Comparison of ENCODE assay signal across 17 mouse cellular contexts in the genomic region with DNA sequence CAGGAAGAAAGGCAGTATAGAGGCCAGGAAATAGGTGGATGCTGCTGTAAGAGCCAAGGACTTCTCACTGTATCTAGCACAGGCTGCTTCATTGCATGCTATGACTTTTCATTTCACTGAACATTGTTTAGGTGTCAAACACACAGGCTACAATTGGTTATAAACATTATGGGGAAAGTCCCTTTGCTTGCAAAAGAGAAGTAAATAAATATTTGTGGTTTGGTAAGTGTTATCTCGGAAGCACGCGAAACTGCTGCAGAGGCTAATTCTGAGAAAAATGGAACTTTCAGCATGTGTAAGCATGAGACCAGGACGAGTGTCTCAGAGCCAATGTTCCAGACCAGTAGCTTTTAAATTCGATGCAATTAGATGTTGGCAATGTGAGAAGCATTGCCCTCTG. TPM values are rescaled to one million over a fixed set of nuclear protein-coding genes. Genes with fewer than 3 reads are reported as not detected.
DNase-seq lines count a peak whose midpoint lies in the region; ATAC-seq lines count a peak whose summit lies in the region.
"Had no signal": no experiment of that assay in that cellular context is flagged by ENCODE, and none has a peak within 500 bp of the region (broad histone marks: within the 10 kb centered on the region; RNA-seq: fewer than 3 reads in every experiment).

No protein-coding gene starts in this region.

- no peaks in the 10 kb centered on the region for H3K9me3 ChIP-seq in heart, embryonic 10.5 days
- no peaks in the 10 kb centered on the region for H3K9me3 ChIP-seq in hindbrain, embryonic 12.5 days (replicated peaks)
- no peaks in the 10 kb centered on the region for H3K9me3 ChIP-seq in forebrain, embryonic 10.5 days
- H3K9me3 ChIP-seq: heart, embryonic 13.5 days; hindbrain, embryonic 13.5 days; lung, embryonic 15.5 days had no signal

- H3K4me2 ChIP-seq in hindbrain, embryonic 12.5 days (replicated peaks) = no peak overlapping the region
- H3K4me2 ChIP-seq: heart, embryonic 13.5 days; hindbrain, embryonic 13.5 days; lung, embryonic 15.5 days had no signal

- H3K27me3 ChIP-seq in heart, embryonic 10.5 days (ENCODE audit: insufficient read depth, poor library complexity, severe bottlenecking) = no peaks in the 10 kb centered on the region
- no peaks in the 10 kb centered on the region for H3K27me3 ChIP-seq in hindbrain, embryonic 12.5 days
- H3K27me3 ChIP-seq in forebrain, embryonic 10.5 days (ENCODE audit: poor library complexity, severe bottlenecking) = no peaks in the 10 kb centered on the region
- H3K27me3 ChIP-seq: heart, embryonic 13.5 days; hindbrain, embryonic 13.5 days; lung, embryonic 15.5 days had no signal

- H3K9ac ChIP-seq in hindbrain, embryonic 12.5 days = no peak overlapping the region
- H3K9ac ChIP-seq: forebrain, postnatal 0 days; heart, embryonic 13.5 days; hindbrain, embryonic 13.5 days; lung, embryonic 15.5 days had no signal

- intact Hi-C loops in heart, postnatal 10 days (cut with DNase I) = no loop called here

- no peaks in the 10 kb centered on the region for H3K4me1 ChIP-seq in heart, embryonic 10.5 days
- H3K4me1 ChIP-seq in hindbrain, embryonic 12.5 days = no peaks in the 10 kb centered on the region
- no peaks in the 10 kb centered on the region for H3K4me1 ChIP-seq in forebrain, embryonic 10.5 days
- H3K4me1 ChIP-seq: hindbrain, embryonic 13.5 days had no signal

- 81% methylated on average over 5 of the region's 5 CpGs for WGBS in heart, embryonic 10.5 days
- WGBS in hindbrain, embryonic 12.5 days = 90% methylated on average over 5 of the region's 5 CpGs
- 87% methylated on average over 5 of the region's 5 CpGs for WGBS in forebrain, embryonic 10.5 days

- H3K4me3 ChIP-seq in heart, embryonic 10.5 days = no peak overlapping the region
- no peak overlapping the region for H3K4me3 ChIP-seq in hindbrain, embryonic 12.5 days
- no peak overlapping the region for H3K4me3 ChIP-seq in forebrain, embryonic 10.5 days
- H3K4me3 ChIP-seq: heart, embryonic 13.5 days; hindbrain, embryonic 13.5 days; lung, embryonic 15.5 days had no signal

- H3K27ac ChIP-seq in heart, embryonic 10.5 days = no peak overlapping the region
- H3K27ac ChIP-seq in hindbrain, embryonic 12.5 days = no peak overlapping the region
- H3K27ac ChIP-seq in forebrain, embryonic 10.5 days = no peak overlapping the region
- H3K27ac ChIP-seq: heart, embryonic 13.5 days; hindbrain, embryonic 13.5 days; lung, embryonic 15.5 days had no signal

- ATAC-seq in CD4-positive, CD25-positive, alpha-beta regulatory T cell, adult 4 months = peak; percentile 91
- ATAC-seq in monocyte, adult 5-6 weeks (replicated peaks; ENCODE audit: insufficient number of reproducible peaks, low FRiP score, low TSS enrichment, poor library complexity, severe bottlenecking) = peak; percentile 53
- ATAC-seq in hindbrain, embryonic 12.5 days (ENCODE audit: low FRiP score) = no peak
- ATAC-seq: forebrain, postnatal 0 days had no signal

- peak; percentile 7 for DNase-seq in heart, embryonic 10.5 days (ENCODE audit: low spot score)
- no peak for DNase-seq in heart, postnatal 10 days
- DNase-seq in c-Kit-positive CD71-negative TER-119-negative erythroid progenitor cells, embryonic 14.5 days (ENCODE audit: low read depth) = peak; percentile 16
- no peak for DNase-seq in adrenal gland, adult 8-10 months
- DNase-seq in forebrain, embryonic 10.5 days (ENCODE audit: extremely low spot score, low spot score) = no peak
- DNase-seq: adrenal gland, adult 2 months; cerebellum, postnatal 36 days; forebrain, postnatal 0 days; gastrocnemius, postnatal 14 days; kidney, adult 8-10 months; right cerebral cortex, postnatal 25 days had no signal

- no peaks in the 10 kb centered on the region for H3K36me3 ChIP-seq in heart, embryonic 10.5 days
- H3K36me3 ChIP-seq in hindbrain, embryonic 12.5 days = no peaks in the 10 kb centered on the region
- no peaks in the 10 kb centered on the region for H3K36me3 ChIP-seq in forebrain, embryonic 10.5 days (replicated peaks)
- H3K36me3 ChIP-seq: heart, embryonic 13.5 days; hindbrain, embryonic 13.5 days; lung, embryonic 15.5 days had no signal

RNA-seq across cellular contexts. Expression of a gene that starts 6.0 kb away (rescaled TPM):
- 169 and 198 TPM in 2 replicates for polyA plus RNA-seq in heart, embryonic 10.5 days (2016; fragmentation: Nextera tagmentation; extraction: Ambion mirVana)
- total RNA-seq in heart, postnatal 10 days (2021) = 100 to 1,000 TPM; 264 TPM
- polyA plus RNA-seq in CD4-positive, CD25-positive, alpha-beta regulatory T cell, adult 4 months (2017; shearing (Covaris generic)) = 100 to 1,000 TPM; 171 to 260 TPM
- 252 to 293 TPM (median 259 TPM) in 3 replicates for total RNA-seq in monocyte, adult 5-6 weeks (2017)
- polyA plus RNA-seq in hindbrain, embryonic 12.5 days (2016; fragmentation: Nextera tagmentation; extraction: Ambion mirVana) = 195 and 207 TPM in 2 replicates
- 100 to 1,000 TPM; 234 to 288 (median 240) TPM for total RNA-seq in adrenal gland, adult 8-10 months (2022)
- 161 and 163 TPM in 2 replicates for polyA plus RNA-seq in forebrain, embryonic 10.5 days (2016; fragmentation: Nextera tagmentation; extraction: Ambion mirVana)

RNA-seq across cellular contexts. Expression of a gene that starts 30.2 kb away (rescaled TPM):
- polyA plus RNA-seq in heart, embryonic 10.5 days (2016; fragmentation: Nextera tagmentation; extraction: Ambion mirVana) = 27.7 and 32.6 TPM in 2 replicates
- 10 to 100 TPM; 47.4 to 51.3 TPM for total RNA-seq in heart, postnatal 10 days (2021)
- polyA plus RNA-seq in CD4-positive, CD25-positive, alpha-beta regulatory T cell, adult 4 months (2017; shearing (Covaris generic)) = 100 to 1,000 TPM; 101 TPM
- 123 to 248 TPM (median 154 TPM) in 3 replicates for total RNA-seq in monocyte, adult 5-6 weeks (2017)
- 47.4 and 47.9 TPM in 2 replicates for polyA plus RNA-seq in hindbrain, embryonic 12.5 days (2016; fragmentation: Nextera tagmentation; extraction: Ambion mirVana)
- total RNA-seq in adrenal gland, adult 8-10 months (2022) = 10 to 100 TPM; 39.3 to 67.3 (median 51.1) TPM
- 22.5 and 28.0 TPM in 2 replicates for polyA plus RNA-seq in forebrain, embryonic 10.5 days (2016; fragmentation: Nextera tagmentation; extraction: Ambion mirVana)

RNA-seq across cellular contexts. Expression of a gene that starts 54.2 kb away (rescaled TPM):
- polyA plus RNA-seq in heart, embryonic 10.5 days (2016; fragmentation: Nextera tagmentation; extraction: Ambion mirVana) = 21.0 and 23.1 TPM in 2 replicates
- total RNA-seq in heart, postnatal 10 days (2021) = 1 to 10 TPM; 8.5 to 9.6 TPM
- under 1 TPM; 0.80 to 0.96 TPM for polyA plus RNA-seq in CD4-positive, CD25-positive, alpha-beta regulatory T cell, adult 4 months (2017; shearing (Covaris generic))
- 0.68 TPM in 1 of 3 replicates, not detected in the others for total RNA-seq in monocyte, adult 5-6 weeks (2017)
- 12.7 and 16.4 TPM in 2 replicates for polyA plus RNA-seq in hindbrain, embryonic 12.5 days (2016; fragmentation: Nextera tagmentation; extraction: Ambion mirVana)
- total RNA-seq in adrenal gland, adult 8-10 months (2022) = 10 to 100 TPM; 25.6 to 40.4 (median 38.7) TPM
- 8.7 and 9.8 TPM in 2 replicates for polyA plus RNA-seq in forebrain, embryonic 10.5 days (2016; fragmentation: Nextera tagmentation; extraction: Ambion mirVana)

Comparison
In these comparisons a context has a peak if more than half of its experiments do, and no peak if none do; other contexts are left out.
1. DNase-seq: peak in heart, embryonic 10.5 days (single experiment) and c-Kit-positive CD71-negative TER-119-negative erythroid progenitor cells, embryonic 14.5 days (single experiment); none in heart, postnatal 10 days (0 of 2), adrenal gland, adult 8-10 months (single experiment) and forebrain, embryonic 10.5 days (single experiment).